Mouse (Mus musculus): ENCODE measurements around the gene Hipk1. TPM values are rescaled to one million over a fixed set of nuclear protein-coding genes. Genes with fewer than 3 reads are reported as not detected.

Hipk1 gene
- polyA plus RNA-seq, 1 experiment from 2014 or later, result 16.8 TPM

- WGBS, result 31% methylated on average over 11 of the region's 11 CpGs
- Histone ChIP-seq H3K36me3 (ENCODE audit: insufficient read depth) (no peaks in the 10 kb centered on the region), H3K4me2 (no peak overlapping the region), H3K9me3 (ENCODE audit: low read depth, low read length) (no peaks in the 10 kb centered on the region), H3K4me1 (ENCODE audit: insufficient read depth) (peaks cover 12% of the 10 kb centered on the region; the same call in 1 of the 2 replicates), H3K27me3 (ENCODE audit: insufficient read depth, low read length) (no peaks in the 10 kb centered on the region), H3K27ac (ENCODE audit: low read depth) (peak overlapping the region; percentile 81; the same call in 1 of the 2 replicates), H3K9ac (no peak overlapping the region), H3K4me3 (ENCODE audit: low read depth, low read length) (no peak overlapping the region)
- DNase-seq (peak; percentile 89), ATAC-seq (ENCODE audit: insufficient read depth) (peak; percentile 85)
- no peak for TF ChIP-seq CTCF (IDR thresholded peaks at IDR 0.05; ENCODE audit: low read depth)
Measured at GRCm38 (mm10) chr3:103715762-103716693, 75.3 kb downstream of the Hipk1 start.

- H3K27ac ChIP-seq (ENCODE audit: low read depth), result no peak overlapping the region
- H3K4me3 ChIP-seq (ENCODE audit: low read depth, low read length), result no peak overlapping the region
- H3K4me1 ChIP-seq (ENCODE audit: insufficient read depth), result peaks cover 12% of the 10 kb centered on the region; the same call in 1 of the 2 replicates
- ATAC-seq (ENCODE audit: insufficient read depth), result no peak
- no peaks in the 10 kb centered on the region for H3K36me3 ChIP-seq (ENCODE audit: insufficient read depth)
- H3K9me3 ChIP-seq (ENCODE audit: low read depth, low read length), result no peaks in the 10 kb centered on the region
- no peak overlapping the region for H3K9ac ChIP-seq
- H3K27me3 ChIP-seq (ENCODE audit: insufficient read depth, low read length), result no peaks in the 10 kb centered on the region
- no peak overlapping the region for H3K4me2 ChIP-seq
- DNase-seq, result no peak
- WGBS, result 72% methylated on average over 8 of the region's 8 CpGs
- no peak for TF ChIP-seq CTCF (IDR thresholded peaks at IDR 0.05; ENCODE audit: low read depth)
Measured at GRCm38 (mm10) chr3:103714942-103715341, 76.4 kb downstream of the Hipk1 start.

GRCm38 (mm10) chr3:103714236-103714875 is 77.0 kb downstream of the Hipk1 start:
- Histone ChIP-seq H3K27me3 (ENCODE audit: insufficient read depth, low read length) (no peaks in the 10 kb centered on the region), H3K4me1 (ENCODE audit: insufficient read depth) (peaks cover 12% of the 10 kb centered on the region; the same call in 1 of the 2 replicates), H3K27ac (ENCODE audit: low read depth) (no peak overlapping the region), H3K36me3 (ENCODE audit: insufficient read depth) (no peaks in the 10 kb centered on the region), H3K4me2 (no peak overlapping the region), H3K4me3 (ENCODE audit: low read depth, low read length) (no peak overlapping the region), H3K9me3 (ENCODE audit: low read depth, low read length) (no peaks in the 10 kb centered on the region), H3K9ac (no peak overlapping the region)
- ATAC-seq (ENCODE audit: insufficient read depth) (0 out of 2 replicates have a peak, but pooled peaks have one; percentile 7), DNase-seq (no peak)
- WGBS, result 67% methylated on average over 7 of the region's 7 CpGs
- TF ChIP-seq CTCF (IDR thresholded peaks at IDR 0.05; ENCODE audit: low read depth), result no peak

- no peak overlapping the region for H3K4me2 ChIP-seq
- H3K27me3 ChIP-seq (ENCODE audit: insufficient read depth, low read length), result no peaks in the 10 kb centered on the region
- no peak for ATAC-seq (ENCODE audit: insufficient read depth)
- no peaks in the 10 kb centered on the region for H3K9me3 ChIP-seq (ENCODE audit: low read depth, low read length)
- H3K4me1 ChIP-seq (ENCODE audit: insufficient read depth), result peaks cover 4% of the 10 kb centered on the region; the same call in 1 of the 2 replicates
- H3K36me3 ChIP-seq (ENCODE audit: insufficient read depth), result no peaks in the 10 kb centered on the region
- H3K27ac ChIP-seq (ENCODE audit: low read depth), result no peak overlapping the region
- H3K4me3 ChIP-seq (ENCODE audit: low read depth, low read length), result no peak overlapping the region
- H3K9ac ChIP-seq, result no peak overlapping the region
- WGBS, result 87% methylated on average over 4 of the region's 4 CpGs
- TF ChIP-seq CTCF (IDR thresholded peaks at IDR 0.05; ENCODE audit: low read depth), result no peak
- peak; percentile 76 for DNase-seq
Measured at GRCm38 (mm10) chr3:103712196-103712595, 79.2 kb downstream of the Hipk1 start.

- Histone ChIP-seq H3K4me3 (ENCODE audit: low read depth, low read length) (no peak overlapping the region), H3K4me1 (ENCODE audit: insufficient read depth) (no peaks in the 10 kb centered on the region), H3K27me3 (ENCODE audit: insufficient read depth, low read length) (no peaks in the 10 kb centered on the region), H3K9ac (no peak overlapping the region), H3K9me3 (ENCODE audit: low read depth, low read length) (no peaks in the 10 kb centered on the region), H3K4me2 (no peak overlapping the region), H3K36me3 (ENCODE audit: insufficient read depth) (no peaks in the 10 kb centered on the region), H3K27ac (ENCODE audit: low read depth) (no peak overlapping the region)
- 81% methylated on average over 5 of the region's 5 CpGs for WGBS
- no peak for ATAC-seq (ENCODE audit: insufficient read depth)
- no peak for TF ChIP-seq CTCF (IDR thresholded peaks at IDR 0.05; ENCODE audit: low read depth)
- DNase-seq, result no peak
Measured at GRCm38 (mm10) chr3:103709470-103710040, 81.8 kb downstream of the Hipk1 start.

GRCm38 (mm10) chr3:103705426-103705825 is 85.9 kb downstream of the Hipk1 start:
- no peaks in the 10 kb centered on the region for H3K9me3 ChIP-seq (ENCODE audit: low read depth, low read length)
- H3K27ac ChIP-seq (ENCODE audit: low read depth), result no peak overlapping the region; the same call in 1 of the 2 replicates
- H3K36me3 ChIP-seq (ENCODE audit: insufficient read depth), result no peaks in the 10 kb centered on the region
- H3K4me3 ChIP-seq (ENCODE audit: low read depth, low read length), result no peak overlapping the region
- no peaks in the 10 kb centered on the region for H3K4me1 ChIP-seq (ENCODE audit: insufficient read depth)
- DNase-seq, result peak; percentile 23
- no peak for TF ChIP-seq CTCF (IDR thresholded peaks at IDR 0.05; ENCODE audit: low read depth)
- no peak overlapping the region for H3K4me2 ChIP-seq
- no peak for ATAC-seq (ENCODE audit: insufficient read depth)
- WGBS, result 63% methylated on average over 12 of the region's 12 CpGs
- no peaks in the 10 kb centered on the region for H3K27me3 ChIP-seq (ENCODE audit: insufficient read depth, low read length)
- H3K9ac ChIP-seq, result no peak overlapping the region

GRCm38 (mm10) chr3:103704661-103705060 is 86.7 kb downstream of the Hipk1 start:
- no peak for TF ChIP-seq CTCF (IDR thresholded peaks at IDR 0.05; ENCODE audit: low read depth)
- Histone ChIP-seq H3K27me3 (ENCODE audit: insufficient read depth, low read length) (no peaks in the 10 kb centered on the region), H3K36me3 (ENCODE audit: insufficient read depth) (no peaks in the 10 kb centered on the region), H3K27ac (ENCODE audit: low read depth) (no peak overlapping the region), H3K4me2 (no peak overlapping the region), H3K4me3 (ENCODE audit: low read depth, low read length) (no peak overlapping the region), H3K9ac (no peak overlapping the region), H3K9me3 (ENCODE audit: low read depth, low read length) (no peaks in the 10 kb centered on the region), H3K4me1 (ENCODE audit: insufficient read depth) (no peaks in the 10 kb centered on the region)
- DNase-seq (peak; percentile 7), ATAC-seq (ENCODE audit: insufficient read depth) (no peak)
- WGBS, result 62% methylated on average over 6 of the region's 6 CpGs
